16 mouse cellular contexts compared by ENCODE assay signal in genomic region chr10:80080396-80081070, GRCm38 (mm10). TPM values are rescaled to one million over a fixed set of nuclear protein-coding genes. Genes with fewer than 3 reads are reported as not detected.
DNase-seq lines count a peak whose midpoint lies in the region; ATAC-seq and TF ChIP-seq lines count a peak whose summit lies in the region.
"Had no signal": no experiment of that assay in that cellular context is flagged by ENCODE, and none has a peak within 500 bp of the region (broad histone marks: within the 10 kb centered on the region; RNA-seq: fewer than 3 reads in every experiment).

No protein-coding gene starts in this region.

- H3K27ac ChIP-seq in intestine, embryonic 15.5 days, result no peak overlapping the region
- H3K27ac ChIP-seq in intestine, postnatal 0 days (ENCODE audit: low read depth, low read length), result no peak overlapping the region; the same call in 1 of the 2 replicates
- peak overlapping the region; percentile 98 for H3K27ac ChIP-seq in liver, embryonic 16.5 days (ENCODE audit: low read length)
- no peak overlapping the region for H3K27ac ChIP-seq in stomach, embryonic 15.5 days
- H3K27ac ChIP-seq in gastrocnemius, adult 2 months, result no peak overlapping the region
- H3K27ac ChIP-seq: heart, adult 2 months; hindbrain, embryonic 12.5 days; lung, embryonic 15.5 days; midbrain, embryonic 12.5 days had no signal

- intact Hi-C loops in gastrocnemius, adult 2 months (cut with DNase I), result no loop called here

- no peak overlapping the region for H3K9ac ChIP-seq in intestine, embryonic 15.5 days
- no peak overlapping the region for H3K9ac ChIP-seq in intestine, postnatal 0 days (ENCODE audit: low read depth, low read length)
- H3K9ac ChIP-seq in liver, embryonic 16.5 days (ENCODE audit: low read depth, low read length), result peak overlapping the region; percentile 74
- H3K9ac ChIP-seq in stomach, embryonic 15.5 days, result no peak overlapping the region
- H3K9ac ChIP-seq: hindbrain, embryonic 12.5 days; lung, embryonic 15.5 days; midbrain, embryonic 12.5 days had no signal

- 71% methylated on average over 16 of the region's 16 CpGs for WGBS in intestine, embryonic 15.5 days
- WGBS in intestine, postnatal 0 days, result 59% methylated on average over 16 of the region's 16 CpGs
- WGBS in liver, embryonic 16.5 days (ENCODE audit: insufficient replicate concordance), result 39% methylated on average over 16 of the region's 16 CpGs
- WGBS in stomach, embryonic 15.5 days, result 72% methylated on average over 16 of the region's 16 CpGs

- peak; percentile 66; the same call in 1 of the 2 replicates for ATAC-seq in intestine, embryonic 15.5 days
- ATAC-seq in intestine, postnatal 0 days, result no peak
- peak; percentile 48; the same call in 1 of the 2 replicates for ATAC-seq in common myeloid progenitor, adult 5-6 weeks (replicated peaks; ENCODE audit: low read depth, poor library complexity, severe bottlenecking)
- peak; percentile 89 for ATAC-seq in liver, embryonic 16.5 days (ENCODE audit: low read depth)
- peak; percentile 67; the same call in 1 of the 2 replicates for ATAC-seq in stomach, embryonic 15.5 days (ENCODE audit: insufficient read depth, low FRiP score, low read depth)
- ATAC-seq: Patski had no signal

- no peak for TF ChIP-seq CTCF in intestine, postnatal 0 days (IDR thresholded peaks at IDR 0.05; ENCODE audit: low read depth)
- no peak for TF ChIP-seq CTCF in gastrocnemius, adult 2 months (IDR thresholded peaks at IDR 0.05)

- no peak for DNase-seq in adrenal gland, postnatal 14 days
- DNase-seq in gastrocnemius, adult 2 months, result no peak
- no peak for DNase-seq in thymus, postnatal 10 days (ENCODE audit: low spot score in 2 of 2)
- DNase-seq: adrenal gland, adult 8-10 months; cerebellum, adult 18-20 months; heart, adult 2 months; kidney, adult 2 months had no signal

- no peaks in the 10 kb centered on the region for H3K27me3 ChIP-seq in intestine, embryonic 15.5 days (replicated peaks)
- H3K27me3 ChIP-seq in intestine, postnatal 0 days (replicated peaks; ENCODE audit: control insufficient read depth, insufficient read depth, low read length), result no peaks in the 10 kb centered on the region
- H3K27me3 ChIP-seq in liver, embryonic 16.5 days (ENCODE audit: control insufficient read depth, insufficient read depth, low read depth, low read length), result no peaks in the 10 kb centered on the region
- H3K27me3 ChIP-seq in stomach, embryonic 15.5 days (replicated peaks), result no peaks in the 10 kb centered on the region
- H3K27me3 ChIP-seq: hindbrain, embryonic 12.5 days; lung, embryonic 15.5 days; midbrain, embryonic 12.5 days; Patski had no signal

- no peaks in the 10 kb centered on the region for H3K9me3 ChIP-seq in intestine, embryonic 15.5 days
- no peaks in the 10 kb centered on the region for H3K9me3 ChIP-seq in intestine, postnatal 0 days (ENCODE audit: control insufficient read depth)
- H3K9me3 ChIP-seq in liver, embryonic 16.5 days (replicated peaks; ENCODE audit: control insufficient read depth, low read length), result no peaks in the 10 kb centered on the region
- H3K9me3 ChIP-seq in stomach, embryonic 15.5 days, result no peaks in the 10 kb centered on the region
- H3K9me3 ChIP-seq: hindbrain, embryonic 12.5 days; lung, embryonic 15.5 days; midbrain, embryonic 12.5 days had no signal

- peaks cover 27% of the 10 kb centered on the region for H3K4me1 ChIP-seq in intestine, embryonic 15.5 days (replicated peaks)
- H3K4me1 ChIP-seq in intestine, postnatal 0 days (replicated peaks; ENCODE audit: control insufficient read depth, insufficient read depth, low read length), result no peaks in the 10 kb centered on the region
- H3K4me1 ChIP-seq in liver, embryonic 16.5 days (ENCODE audit: control insufficient read depth, low read depth, low read length), result peaks cover 39% of the 10 kb centered on the region
- peaks cover 17% of the 10 kb centered on the region for H3K4me1 ChIP-seq in stomach, embryonic 15.5 days

- no peak overlapping the region for H3K4me2 ChIP-seq in intestine, embryonic 15.5 days (replicated peaks)
- H3K4me2 ChIP-seq in intestine, postnatal 0 days (replicated peaks; ENCODE audit: low read depth), result no peak overlapping the region
- H3K4me2 ChIP-seq in liver, embryonic 16.5 days (ENCODE audit: low read depth, low read length), result peak overlapping the region; percentile 87
- no peak overlapping the region for H3K4me2 ChIP-seq in stomach, embryonic 15.5 days
- H3K4me2 ChIP-seq: hindbrain, embryonic 12.5 days; lung, embryonic 15.5 days; midbrain, embryonic 12.5 days had no signal

- H3K36me3 ChIP-seq in intestine, embryonic 15.5 days, result peaks cover 33% of the 10 kb centered on the region
- H3K36me3 ChIP-seq in intestine, postnatal 0 days (ENCODE audit: control insufficient read depth, insufficient read depth), result peaks cover 76% of the 10 kb centered on the region
- peaks cover 15% of the 10 kb centered on the region for H3K36me3 ChIP-seq in liver, embryonic 16.5 days (ENCODE audit: control insufficient read depth, insufficient read depth)
- peaks cover 29% of the 10 kb centered on the region for H3K36me3 ChIP-seq in stomach, embryonic 15.5 days

- H3K4me3 ChIP-seq in intestine, embryonic 15.5 days (replicated peaks), result no peak overlapping the region
- no peak overlapping the region for H3K4me3 ChIP-seq in intestine, postnatal 0 days (ENCODE audit: low read depth, low read length)
- peak overlapping the region; percentile 53 for H3K4me3 ChIP-seq in liver, embryonic 16.5 days (ENCODE audit: low read depth, low read length)
- H3K4me3 ChIP-seq in stomach, embryonic 15.5 days (replicated peaks), result no peak overlapping the region
- H3K4me3 ChIP-seq in gastrocnemius, adult 2 months, result no peak overlapping the region
- H3K4me3 ChIP-seq: heart, adult 2 months; hindbrain, embryonic 12.5 days; lung, embryonic 15.5 days; midbrain, embryonic 12.5 days had no signal

RNA-seq across cellular contexts. Expression of gene Sbno2, which starts 24.8 kb away (rescaled TPM):
- 12.8 and 14.0 TPM in 2 replicates for polyA plus RNA-seq in intestine, embryonic 15.5 days (2015; fragmentation: Nextera tagmentation; extraction: Ambion mirVana)
- polyA plus RNA-seq in intestine, postnatal 0 days (2015; fragmentation: Nextera tagmentation; extraction: Ambion mirVana), result 9.8 and 11.1 TPM in 2 replicates
- 16.2 and 22.3 TPM in 2 replicates for total RNA-seq in common myeloid progenitor, adult 5-6 weeks (2017)
- polyA plus RNA-seq in liver, embryonic 16.5 days (2015; fragmentation: Nextera tagmentation; extraction: Ambion mirVana), result 10.3 and 11.8 TPM in 2 replicates
- polyA plus RNA-seq in stomach, embryonic 15.5 days (2015; fragmentation: Nextera tagmentation; extraction: Ambion mirVana), result 14.8 and 15.9 TPM in 2 replicates
- 52.8 and 52.9 TPM in 2 replicates for total RNA-seq in adrenal gland, postnatal 14 days (2021)
- total RNA-seq in gastrocnemius, adult 2 months (2021), result 1 to 10 TPM; 6.2 to 7.1 TPM

RNA-seq across cellular contexts. Expression of gene Gpx4, which starts 33.6 kb away (rescaled TPM):
- polyA plus RNA-seq in intestine, embryonic 15.5 days (2015; fragmentation: Nextera tagmentation; extraction: Ambion mirVana), result 712 and 771 TPM in 2 replicates
- polyA plus RNA-seq in intestine, postnatal 0 days (2015; fragmentation: Nextera tagmentation; extraction: Ambion mirVana), result 1,519 and 1,523 TPM in 2 replicates
- 451 and 481 TPM in 2 replicates for total RNA-seq in common myeloid progenitor, adult 5-6 weeks (2017)
- polyA plus RNA-seq in liver, embryonic 16.5 days (2015; fragmentation: Nextera tagmentation; extraction: Ambion mirVana), result 553 and 567 TPM in 2 replicates
- 500 and 567 TPM in 2 replicates for polyA plus RNA-seq in stomach, embryonic 15.5 days (2015; fragmentation: Nextera tagmentation; extraction: Ambion mirVana)
- 1,329 and 1,354 TPM in 2 replicates for total RNA-seq in adrenal gland, postnatal 14 days (2021)
- total RNA-seq in gastrocnemius, adult 2 months (2021), result 100 to 1,000 TPM; 552 to 603 TPM

RNA-seq across cellular contexts. Expression of gene Stk11, which starts 35.1 kb away (rescaled TPM):
- polyA plus RNA-seq in intestine, embryonic 15.5 days (2015; fragmentation: Nextera tagmentation; extraction: Ambion mirVana), result 14.4 and 21.2 TPM in 2 replicates
- 11.7 and 12.4 TPM in 2 replicates for polyA plus RNA-seq in intestine, postnatal 0 days (2015; fragmentation: Nextera tagmentation; extraction: Ambion mirVana)
- 102 and 139 TPM in 2 replicates for total RNA-seq in common myeloid progenitor, adult 5-6 weeks (2017)
- polyA plus RNA-seq in liver, embryonic 16.5 days (2015; fragmentation: Nextera tagmentation; extraction: Ambion mirVana), result 13.2 and 14.4 TPM in 2 replicates
- polyA plus RNA-seq in stomach, embryonic 15.5 days (2015; fragmentation: Nextera tagmentation; extraction: Ambion mirVana), result 16.9 and 19.2 TPM in 2 replicates
- 138 and 147 TPM in 2 replicates for total RNA-seq in adrenal gland, postnatal 14 days (2021)
- total RNA-seq in gastrocnemius, adult 2 months (2021), result 100 to 1,000 TPM; 144 to 153 TPM

RNA-seq across cellular contexts. Expression of gene Polr2e, which starts 40.9 kb away (rescaled TPM):
- polyA plus RNA-seq in intestine, embryonic 15.5 days (2015; fragmentation: Nextera tagmentation; extraction: Ambion mirVana), result 206 and 218 TPM in 2 replicates
- 90.0 and 98.5 TPM in 2 replicates for polyA plus RNA-seq in intestine, postnatal 0 days (2015; fragmentation: Nextera tagmentation; extraction: Ambion mirVana)
- 145 and 146 TPM in 2 replicates for total RNA-seq in common myeloid progenitor, adult 5-6 weeks (2017)
- 66.8 and 70.1 TPM in 2 replicates for polyA plus RNA-seq in liver, embryonic 16.5 days (2015; fragmentation: Nextera tagmentation; extraction: Ambion mirVana)
- polyA plus RNA-seq in stomach, embryonic 15.5 days (2015; fragmentation: Nextera tagmentation; extraction: Ambion mirVana), result 188 and 199 TPM in 2 replicates
- 98.8 and 108 TPM in 2 replicates for total RNA-seq in adrenal gland, postnatal 14 days (2021)
- total RNA-seq in gastrocnemius, adult 2 months (2021), result 10 to 100 TPM; 42.0 to 50.9 TPM

RNA-seq across cellular contexts. Expression of gene Atp5d, which starts 57.9 kb away (rescaled TPM):
- 701 and 737 TPM in 2 replicates for polyA plus RNA-seq in intestine, embryonic 15.5 days (2015; fragmentation: Nextera tagmentation; extraction: Ambion mirVana)
- polyA plus RNA-seq in intestine, postnatal 0 days (2015; fragmentation: Nextera tagmentation; extraction: Ambion mirVana), result 1,009 and 1,013 TPM in 2 replicates
- 52.3 and 60.0 TPM in 2 replicates for total RNA-seq in common myeloid progenitor, adult 5-6 weeks (2017)
- polyA plus RNA-seq in liver, embryonic 16.5 days (2015; fragmentation: Nextera tagmentation; extraction: Ambion mirVana), result 288 and 309 TPM in 2 replicates
- polyA plus RNA-seq in stomach, embryonic 15.5 days (2015; fragmentation: Nextera tagmentation; extraction: Ambion mirVana), result 544 and 602 TPM in 2 replicates
- total RNA-seq in adrenal gland, postnatal 14 days (2021), result 920 and 980 TPM in 2 replicates
- 100 to 1,000 TPM; 535 to 725 TPM for total RNA-seq in gastrocnemius, adult 2 months (2021)
